Mouse (Mus musculus) right cerebral cortex, postnatal 36 days (tissue): ENCODE measurements around the gene Plscr5.
"Not testable (repeated sequence)": the region's sequence is repeated elsewhere in the genome, so short reads cannot be mapped to it uniquely, and the experiment has no call there.

Experiments used
- DNase-seq, 2 experiments: peaks; one replicate each; pipeline ENCODE4 v3.0.0; 2022; ENCODE audit warnings: low spot score in 2 of 2, mixed read lengths in 1 of 2

The Plscr5 gene

GRCm38 (mm10) chr9:92192636-92193035 lies at the start of gene Plscr5:
Gene Plscr5, plus strand, starts transcription at chr9:92192936.
- DNase-seq = not testable (repeated sequence)

GRCm38 (mm10) chr9:92147555-92148248 lies 45.0 kb upstream of the Plscr5 start:
- no peak for DNase-seq

- no peak for DNase-seq
These were observed 30.5 kb upstream of the Plscr5 start for GRCm38 (mm10) chr9:92162213-92162612.

- DNase-seq = no peak
These were observed 19.3 kb upstream of the Plscr5 start for GRCm38 (mm10) chr9:92173318-92173985.

GRCm38 (mm10) chr9:92174176-92175075 lies 18.3 kb upstream of the Plscr5 start:
- peak; percentile 9 to 16 for DNase-seq

GRCm38 (mm10) chr9:92178861-92179469 lies 13.8 kb upstream of the Plscr5 start:
- no peak for DNase-seq

GRCm38 (mm10) chr9:92191295-92191694 lies 1.4 kb upstream of the Plscr5 start:
- no peak for DNase-seq

- no peak for DNase-seq
These were observed 5.7 kb downstream of the Plscr5 start for GRCm38 (mm10) chr9:92198408-92198807.

GRCm38 (mm10) chr9:92199564-92199963 lies 6.8 kb downstream of the Plscr5 start:
- no peak for DNase-seq

- DNase-seq = no peak
These were observed 11.7 kb downstream of the Plscr5 start for GRCm38 (mm10) chr9:92204397-92204796.

- peak in 1 of 2 experiments; percentile 15 for DNase-seq
These were observed 14.6 kb downstream of the Plscr5 start for GRCm38 (mm10) chr9:92207307-92207706.

- no peak for DNase-seq
These were observed 15.0 kb downstream of the Plscr5 start for GRCm38 (mm10) chr9:92207757-92208156.

GRCm38 (mm10) chr9:92209850-92210249 lies 17.1 kb downstream of the Plscr5 start:
- DNase-seq = no peak

- DNase-seq = no peak
These were observed 17.7 kb downstream of the Plscr5 start for GRCm38 (mm10) chr9:92210386-92210967.

GRCm38 (mm10) chr9:92211048-92211447 lies 18.3 kb downstream of the Plscr5 start:
- no peak for DNase-seq

- no peak for DNase-seq
These were observed 24.7 kb downstream of the Plscr5 start for GRCm38 (mm10) chr9:92217484-92217883.

GRCm38 (mm10) chr9:92217896-92218295 lies 25.2 kb downstream of the Plscr5 start:
- no peak for DNase-seq

GRCm38 (mm10) chr9:92220151-92220550 lies 27.4 kb downstream of the Plscr5 start:
- DNase-seq = no peak

- no peak for DNase-seq
These were observed 28.7 kb downstream of the Plscr5 start for GRCm38 (mm10) chr9:92221480-92221879.

GRCm38 (mm10) chr9:92224598-92225231 lies 32.0 kb downstream of the Plscr5 start:
- no peak for DNase-seq

- DNase-seq = no peak
These were observed 33.5 kb downstream of the Plscr5 start for GRCm38 (mm10) chr9:92226127-92226655.
